Mouse (Mus musculus): ENCODE results near the gene Tnks2. TPM values are rescaled to one million over a fixed set of nuclear protein-coding genes. Genes with fewer than 3 reads are reported as not detected.

Tnks2 gene
- polyA plus RNA-seq, 1 experiment from 2014 or later = 16.2 TPM

DNA sequence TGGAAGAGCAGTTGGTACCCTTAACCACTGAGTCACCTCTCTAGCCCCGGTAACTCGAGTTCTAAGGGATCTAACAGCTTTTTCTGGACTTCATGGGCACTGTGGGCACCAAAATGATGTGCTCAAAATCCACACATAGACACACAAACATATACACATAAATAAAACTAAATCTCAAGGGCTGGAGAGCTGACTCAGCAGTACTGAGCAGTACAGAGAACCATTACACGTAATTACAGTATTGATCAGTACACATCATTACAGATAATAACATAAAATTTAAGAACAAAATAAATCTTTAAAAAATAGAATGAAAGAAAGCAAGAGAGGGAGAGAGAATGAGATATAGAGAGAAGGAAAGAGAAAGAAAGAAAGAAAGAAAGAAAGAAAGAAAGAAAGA is 75.1 kb downstream of the Tnks2 start:
- Histone ChIP-seq H3K27ac (ENCODE audit: low read length) (no peak overlapping the region), H3K9ac (ENCODE audit: low read depth, low read length) (no peak overlapping the region), H3K27me3 (replicated peaks; ENCODE audit: control insufficient read depth, insufficient read depth, low read length) (no peaks in the 10 kb centered on the region), H3K4me3 (ENCODE audit: low read length) (no peak overlapping the region), H3K36me3 (ENCODE audit: control insufficient read depth, insufficient read depth, low read length) (no peaks in the 10 kb centered on the region), H3K9me3 (ENCODE audit: control insufficient read depth, low read length) (no peaks in the 10 kb centered on the region), H3K4me2 (ENCODE audit: low read depth, low read length) (no peak overlapping the region), H3K4me1 (ENCODE audit: control insufficient read depth, insufficient read depth, low read length) (no peaks in the 10 kb centered on the region)
- no peak for ATAC-seq
- 81% methylated on average over 3 of the region's 3 CpGs for WGBS

DNA sequence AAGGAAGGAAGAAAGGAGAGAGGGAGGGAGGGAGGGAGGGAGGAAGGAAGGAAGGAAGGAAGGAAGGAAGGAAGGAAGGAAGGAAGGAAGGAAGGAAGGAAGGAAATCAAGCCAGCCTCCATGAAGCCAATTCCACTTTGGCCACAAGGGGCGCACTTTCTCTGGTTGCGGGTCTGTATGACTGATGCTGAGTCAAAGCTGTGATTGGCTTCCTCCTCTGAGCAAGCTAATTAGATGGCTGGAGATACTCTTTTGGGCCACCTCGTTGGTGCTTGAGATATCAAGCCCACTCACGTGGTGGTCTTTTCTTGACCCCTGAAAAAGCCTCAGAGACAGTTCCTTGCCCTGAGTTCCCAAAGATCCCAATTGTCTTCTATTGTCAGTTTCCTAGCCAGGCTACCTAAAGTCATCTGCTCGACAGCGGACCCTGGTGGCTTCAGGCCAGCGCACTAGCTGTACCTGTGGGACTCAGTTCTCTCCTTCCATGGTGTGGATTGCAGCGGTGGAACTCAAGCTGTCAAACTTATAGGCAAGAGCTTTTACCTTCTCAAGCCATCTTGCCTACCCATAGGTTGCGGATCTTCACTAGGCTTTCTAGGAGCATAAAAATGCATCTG is 75.8 kb downstream of the Tnks2 start:
- no peaks in the 10 kb centered on the region for H3K9me3 ChIP-seq (ENCODE audit: control insufficient read depth, low read length)
- ATAC-seq = peak; percentile 66
- whole genome bisulfite sequencing = 20% methylated on average over 9 of the region's 9 CpGs
- no peak overlapping the region for H3K9ac ChIP-seq (ENCODE audit: low read depth, low read length)
- no peak overlapping the region for H3K4me3 ChIP-seq (ENCODE audit: low read length)
- no peak overlapping the region for H3K4me2 ChIP-seq (ENCODE audit: low read depth, low read length)
- no peaks in the 10 kb centered on the region for H3K36me3 ChIP-seq (ENCODE audit: control insufficient read depth, insufficient read depth, low read length)
- H3K27ac ChIP-seq (ENCODE audit: low read length) = no peak overlapping the region
- H3K27me3 ChIP-seq (replicated peaks; ENCODE audit: control insufficient read depth, insufficient read depth, low read length) = no peaks in the 10 kb centered on the region
- H3K4me1 ChIP-seq (ENCODE audit: control insufficient read depth, insufficient read depth, low read length) = no peaks in the 10 kb centered on the region

DNA sequence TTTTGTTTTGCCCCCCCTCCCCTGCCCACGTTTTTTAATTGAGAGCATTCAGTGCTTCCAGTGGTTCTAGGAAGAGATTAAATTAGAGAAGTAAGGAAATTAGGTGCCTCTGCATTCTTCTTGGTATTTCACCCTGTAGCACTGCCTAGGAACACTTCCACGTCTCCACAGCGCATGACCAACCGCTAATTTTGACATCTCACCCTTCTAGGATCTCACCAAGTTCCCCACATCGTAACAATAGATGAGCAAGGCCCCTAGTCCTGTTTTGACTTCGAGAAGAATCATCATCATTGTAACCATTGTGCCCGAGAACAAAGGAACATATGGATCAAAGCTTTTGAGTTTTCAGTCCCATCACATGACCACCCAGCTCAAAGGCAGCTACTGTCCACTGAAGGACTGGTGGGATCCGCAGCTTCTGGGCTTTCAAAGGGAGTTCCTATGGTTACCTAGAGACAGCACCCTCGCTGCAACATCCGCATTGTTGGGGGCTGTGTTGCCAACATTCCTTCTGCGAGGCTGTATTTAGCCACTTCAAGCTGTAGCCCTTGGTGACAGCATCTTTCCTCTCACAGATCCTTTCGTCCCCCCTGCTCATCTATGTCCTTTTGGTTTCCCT is 76.5 kb downstream of the Tnks2 start:
- Histone ChIP-seq H3K9ac (ENCODE audit: low read depth, low read length) (no peak overlapping the region), H3K9me3 (ENCODE audit: control insufficient read depth, low read length) (no peaks in the 10 kb centered on the region), H3K36me3 (ENCODE audit: control insufficient read depth, insufficient read depth, low read length) (no peaks in the 10 kb centered on the region), H3K27ac (ENCODE audit: low read length) (no peak overlapping the region), H3K4me3 (ENCODE audit: low read length) (no peak overlapping the region), H3K27me3 (replicated peaks; ENCODE audit: control insufficient read depth, insufficient read depth, low read length) (no peaks in the 10 kb centered on the region), H3K4me1 (ENCODE audit: control insufficient read depth, insufficient read depth, low read length) (no peaks in the 10 kb centered on the region), H3K4me2 (ENCODE audit: low read depth, low read length) (no peak overlapping the region)
- ATAC-seq = no peak
- 43% methylated on average over 12 of the region's 12 CpGs for WGBS

DNA sequence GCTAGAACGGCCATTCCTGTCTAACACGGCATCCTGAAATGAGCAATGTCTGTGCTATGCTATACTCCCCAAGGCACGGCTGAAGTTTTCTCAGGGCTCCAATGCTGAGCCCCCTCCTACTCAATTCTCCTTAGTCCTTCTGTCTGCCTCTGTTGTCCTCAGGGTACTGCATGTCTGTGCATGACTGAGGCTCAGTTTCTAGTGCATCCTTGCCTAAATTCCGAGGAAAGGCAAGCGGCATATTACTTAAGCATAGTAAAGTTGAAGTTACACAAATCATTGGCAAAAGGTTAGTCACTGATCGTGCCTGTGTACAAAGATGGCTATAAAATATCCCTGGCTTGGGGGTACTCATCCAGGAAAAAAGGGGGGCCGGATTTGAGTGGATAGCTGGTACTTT is 79.0 kb downstream of the Tnks2 start:
- 80% methylated on average over 7 of the region's 7 CpGs for WGBS
- H3K4me2 ChIP-seq (ENCODE audit: low read depth, low read length) = no peak overlapping the region
- no peak overlapping the region for H3K4me3 ChIP-seq (ENCODE audit: low read length)
- H3K36me3 ChIP-seq (ENCODE audit: control insufficient read depth, insufficient read depth, low read length) = no peaks in the 10 kb centered on the region
- no peaks in the 10 kb centered on the region for H3K9me3 ChIP-seq (ENCODE audit: control insufficient read depth, low read length)
- no peaks in the 10 kb centered on the region for H3K27me3 ChIP-seq (replicated peaks; ENCODE audit: control insufficient read depth, insufficient read depth, low read length)
- H3K9ac ChIP-seq (ENCODE audit: low read depth, low read length) = no peak overlapping the region
- H3K27ac ChIP-seq (ENCODE audit: low read length) = no peak overlapping the region
- no peak for ATAC-seq
- no peaks in the 10 kb centered on the region for H3K4me1 ChIP-seq (ENCODE audit: control insufficient read depth, insufficient read depth, low read length)

DNA sequence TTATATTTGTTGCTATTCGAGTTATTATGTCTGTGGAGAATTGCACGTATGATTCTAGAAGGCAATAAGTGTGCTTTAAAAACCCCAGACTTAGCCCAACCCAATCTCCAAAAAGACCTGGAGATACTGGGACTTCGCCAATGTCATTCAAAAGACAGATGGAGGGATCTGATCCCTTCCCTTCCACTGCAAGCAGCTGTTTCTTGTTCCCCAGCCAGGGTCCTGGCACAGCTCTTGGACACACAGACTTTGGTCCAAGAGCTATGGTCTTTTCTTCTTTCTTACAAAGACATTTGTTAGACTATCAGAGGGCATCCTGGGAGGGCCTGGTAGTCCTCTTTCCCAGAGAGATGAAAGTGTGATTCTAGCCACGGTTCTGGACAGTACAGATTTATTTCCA is 82.2 kb downstream of the Tnks2 start:
- H3K4me2 ChIP-seq (ENCODE audit: low read depth, low read length) = no peak overlapping the region
- ATAC-seq = no peak
- H3K36me3 ChIP-seq (ENCODE audit: control insufficient read depth, insufficient read depth, low read length) = no peaks in the 10 kb centered on the region
- WGBS = 76% methylated on average over 4 of the region's 4 CpGs
- no peak overlapping the region for H3K27ac ChIP-seq (ENCODE audit: low read length)
- H3K9ac ChIP-seq (ENCODE audit: low read depth, low read length) = no peak overlapping the region
- no peaks in the 10 kb centered on the region for H3K9me3 ChIP-seq (ENCODE audit: control insufficient read depth, low read length)
- no peak overlapping the region for H3K4me3 ChIP-seq (ENCODE audit: low read length)
- no peaks in the 10 kb centered on the region for H3K27me3 ChIP-seq (replicated peaks; ENCODE audit: control insufficient read depth, insufficient read depth, low read length)
- H3K4me1 ChIP-seq (ENCODE audit: control insufficient read depth, insufficient read depth, low read length) = peaks cover 2% of the 10 kb centered on the region; the same call in 1 of the 2 replicates

- H3K9me3 ChIP-seq (ENCODE audit: control insufficient read depth, low read length) = no peaks in the 10 kb centered on the region
- H3K4me2 ChIP-seq (ENCODE audit: low read depth, low read length) = no peak overlapping the region
- 76% methylated on average over 1 of the region's 1 CpGs for WGBS
- no peak overlapping the region for H3K27ac ChIP-seq (ENCODE audit: low read length)
- H3K4me3 ChIP-seq (ENCODE audit: low read length) = no peak overlapping the region
- peaks cover 2% of the 10 kb centered on the region; the same call in 1 of the 2 replicates for H3K4me1 ChIP-seq (ENCODE audit: control insufficient read depth, insufficient read depth, low read length)
- no peak for ATAC-seq
- no peaks in the 10 kb centered on the region for H3K27me3 ChIP-seq (replicated peaks; ENCODE audit: control insufficient read depth, insufficient read depth, low read length)
- H3K36me3 ChIP-seq (ENCODE audit: control insufficient read depth, insufficient read depth, low read length) = no peaks in the 10 kb centered on the region
- H3K9ac ChIP-seq (ENCODE audit: low read depth, low read length) = no peak overlapping the region
Measured at GRCm38 (mm10) chr19:36916876-36917389, 82.9 kb downstream of the Tnks2 start.

GRCm38 (mm10) chr19:36918441-36919301 is 84.6 kb downstream of the Tnks2 start:
- no peaks in the 10 kb centered on the region for H3K36me3 ChIP-seq (ENCODE audit: control insufficient read depth, insufficient read depth, low read length)
- no peaks in the 10 kb centered on the region for H3K27me3 ChIP-seq (replicated peaks; ENCODE audit: control insufficient read depth, insufficient read depth, low read length)
- WGBS = under 1% methylated on average over 77 of the region's 85 CpGs
- peak overlapping the region; percentile 83 for H3K4me2 ChIP-seq (ENCODE audit: low read depth, low read length)
- peaks cover 2% of the 10 kb centered on the region; the same call in 1 of the 2 replicates for H3K4me1 ChIP-seq (ENCODE audit: control insufficient read depth, insufficient read depth, low read length)
- peak overlapping the region; percentile 80 for H3K4me3 ChIP-seq (ENCODE audit: low read length)
- peak; percentile 94 for ATAC-seq
- peak overlapping the region; percentile 83 for H3K9ac ChIP-seq (ENCODE audit: low read depth, low read length)
- H3K9me3 ChIP-seq (ENCODE audit: control insufficient read depth, low read length) = no peaks in the 10 kb centered on the region
- H3K27ac ChIP-seq (ENCODE audit: low read length) = peak overlapping the region; percentile 91

- 6% methylated on average over 12 of the region's 12 CpGs for WGBS
- H3K36me3 ChIP-seq (ENCODE audit: control insufficient read depth, insufficient read depth, low read length) = no peaks in the 10 kb centered on the region
- peak within 1 kb of the TSS; percentile 80 for H3K4me3 ChIP-seq (ENCODE audit: low read length)
- peak; percentile 56 for ATAC-seq
- H3K9me3 ChIP-seq (ENCODE audit: control insufficient read depth, low read length) = no peaks in the 10 kb centered on the region
- H3K9ac ChIP-seq (ENCODE audit: low read depth, low read length) = peak within 1 kb of the TSS; percentile 83
- no peaks in the 10 kb centered on the region for H3K27me3 ChIP-seq (replicated peaks; ENCODE audit: control insufficient read depth, insufficient read depth, low read length)
- peak within 1 kb of the TSS; percentile 91 for H3K27ac ChIP-seq (ENCODE audit: low read length)
- H3K4me1 ChIP-seq (ENCODE audit: control insufficient read depth, insufficient read depth, low read length) = peaks cover 2% of the 10 kb centered on the region; the same call in 1 of the 2 replicates
- H3K4me2 ChIP-seq (ENCODE audit: low read depth, low read length) = peak within 1 kb of the TSS; percentile 83
Measured at GRCm38 (mm10) chr19:36919466-36919865, 85.4 kb downstream of the Tnks2 start, which contains the start of gene Fgfbp3. Fgfbp3 (minus strand) TSS chr19:36919615.

- Histone ChIP-seq H3K27me3 (replicated peaks; ENCODE audit: control insufficient read depth, insufficient read depth, low read length) (no peaks in the 10 kb centered on the region), H3K4me2 (ENCODE audit: low read depth, low read length) (no peak overlapping the region), H3K27ac (ENCODE audit: low read length) (no peak overlapping the region), H3K9me3 (ENCODE audit: control insufficient read depth, low read length) (no peaks in the 10 kb centered on the region), H3K9ac (ENCODE audit: low read depth, low read length) (no peak overlapping the region), H3K36me3 (ENCODE audit: control insufficient read depth, insufficient read depth, low read length) (no peaks in the 10 kb centered on the region), H3K4me3 (ENCODE audit: low read length) (no peak overlapping the region), H3K4me1 (ENCODE audit: control insufficient read depth, insufficient read depth, low read length) (peaks cover 7% of the 10 kb centered on the region)
- ATAC-seq = no peak
- 34% methylated on average over 2 of the region's 2 CpGs for WGBS
Measured at GRCm38 (mm10) chr19:36922015-36922414, 88.0 kb downstream of the Tnks2 start.
